Mouse (Mus musculus) urinary bladder, adult 2 months (tissue): ENCODE results near the gene Myoz1. TPM values are rescaled to one million over a fixed set of nuclear protein-coding genes. Genes with fewer than 3 reads are reported as not detected.
"Not testable (repeated sequence)": the region's sequence is repeated elsewhere in the genome, so short reads cannot be mapped to it uniquely, and the experiment has no call there.

ENCODE experiments used
- DNase-seq: peaks from one replicate; pipeline ENCODE4 v3.0.0; 2022; ENCODE audit warnings: low spot score
- polyA plus RNA-seq: library from polyadenylated mRNA; depleted of rRNA; stranded (reverse); fragments of >200 nt; gene quantifications from 2 replicates; pipeline ENCODE4 v1.2.3, GENCODE M21; 2012; rRNA removed

Myoz1 gene
- polyA plus RNA-seq = 0.08 and 0.12 TPM in 2 replicates

DNA sequence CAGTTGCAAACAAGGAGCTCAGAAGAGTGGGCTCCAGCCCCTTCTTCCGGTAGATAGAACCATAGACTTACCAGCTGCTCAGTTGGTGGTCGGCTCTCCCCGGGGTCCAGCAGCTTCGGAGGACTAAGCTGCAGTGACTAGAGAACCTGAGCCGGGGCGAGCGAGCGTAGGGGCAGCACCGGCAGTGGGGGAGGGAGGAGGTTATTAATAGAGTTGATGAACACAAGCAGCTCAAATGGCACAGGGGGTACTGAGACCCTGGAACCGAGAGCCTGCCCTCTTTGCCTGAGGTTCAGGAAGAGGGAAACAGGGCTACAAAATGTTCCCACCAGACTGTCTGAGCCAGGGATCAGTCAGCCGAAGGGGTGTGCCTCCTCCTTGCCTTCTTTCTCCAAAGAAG, at the start of gene Myoz1:
TSS of gene Myoz1 (minus strand) at position 180 of the 400 bp plus-strand sequence.
- DNase-seq = no peak

DNA sequence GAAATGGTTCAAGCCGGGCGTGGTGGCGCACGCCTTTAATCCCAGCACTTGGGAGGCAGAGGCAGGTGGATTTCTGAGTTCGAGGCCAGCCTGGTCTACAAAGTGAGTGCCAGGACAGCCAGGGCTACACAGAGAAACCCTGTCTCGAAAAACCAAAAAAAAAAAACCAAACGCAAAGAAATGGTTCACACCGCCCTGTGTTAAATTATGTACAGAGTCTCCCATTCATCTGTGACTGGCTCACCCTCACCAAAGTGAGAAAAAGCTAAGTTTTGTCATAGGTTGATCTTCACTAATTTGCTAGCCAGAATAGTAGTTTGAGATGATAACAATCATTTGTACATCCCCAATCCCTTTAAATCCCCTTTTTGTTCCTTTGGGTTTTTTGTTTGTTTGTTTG, 47.1 kb upstream of the Myoz1 start:
- DNase-seq = not testable (repeated sequence)

DNA sequence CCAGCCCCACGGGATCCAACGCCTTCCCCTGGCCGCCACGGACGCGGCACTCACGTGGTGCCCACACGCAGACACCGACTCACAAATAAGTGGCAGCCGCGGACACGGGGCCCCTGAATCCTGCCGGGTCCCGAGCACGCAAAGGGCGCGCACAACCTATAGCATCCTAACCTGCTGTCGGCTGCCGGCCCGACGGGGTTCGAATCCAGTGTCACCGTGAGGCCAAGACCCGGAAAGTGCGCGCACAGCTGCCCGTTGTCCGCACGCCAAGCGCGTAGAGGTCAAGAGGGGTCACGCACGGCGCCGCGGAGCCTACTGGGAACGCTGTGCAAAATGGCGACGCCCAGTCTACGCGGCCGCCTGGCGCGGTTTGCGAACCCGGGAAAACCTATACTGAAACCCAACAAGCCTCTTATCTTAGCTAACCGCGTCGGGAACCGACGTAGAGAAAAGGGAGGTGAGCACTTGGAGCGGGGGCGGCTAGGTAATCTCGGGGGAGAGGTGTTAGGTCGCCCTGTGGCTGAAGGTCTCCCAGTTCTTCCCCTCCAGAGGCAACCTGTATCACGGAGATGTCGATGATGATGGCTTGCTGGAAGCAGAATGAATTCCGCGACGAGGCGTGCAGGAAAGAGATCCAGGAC, 46.5 kb upstream of the Myoz1 start, which contains the start of gene Chchd1:
TSS of gene Chchd1 (plus strand) at position 266 of the 641 bp plus-strand sequence.
- DNase-seq = peak; percentile 93

DNA sequence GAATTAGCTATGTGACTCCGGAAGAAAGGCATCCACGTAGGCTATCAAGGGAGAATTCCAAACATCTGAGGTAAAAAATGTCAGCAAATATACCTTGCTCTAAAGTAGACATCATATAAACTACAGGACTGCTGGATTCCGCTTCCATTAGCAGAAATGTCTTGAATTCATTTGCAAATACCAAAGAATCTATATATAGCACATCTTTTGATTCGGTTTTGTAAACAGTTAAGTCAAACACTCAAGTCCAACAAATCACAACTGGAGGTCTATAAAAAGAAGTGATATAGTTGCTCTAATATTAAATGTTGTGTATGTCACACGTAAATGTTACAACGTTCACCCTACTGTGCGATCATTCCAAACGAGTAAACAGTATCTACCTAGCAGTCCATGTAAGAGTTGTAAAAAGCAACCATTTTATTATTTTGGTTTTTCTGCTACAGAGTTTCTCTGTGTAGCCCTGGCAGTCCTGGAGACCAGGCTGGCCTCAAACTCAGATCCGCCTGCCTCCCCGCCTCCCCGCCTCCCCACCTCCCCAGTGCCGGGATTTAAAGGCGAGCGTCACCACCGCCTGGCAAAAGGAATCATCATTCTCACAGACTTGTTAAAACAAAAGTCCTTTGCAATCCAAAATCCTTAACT, 45.9 kb upstream of the Myoz1 start:
- DNase-seq = no peak

DNA sequence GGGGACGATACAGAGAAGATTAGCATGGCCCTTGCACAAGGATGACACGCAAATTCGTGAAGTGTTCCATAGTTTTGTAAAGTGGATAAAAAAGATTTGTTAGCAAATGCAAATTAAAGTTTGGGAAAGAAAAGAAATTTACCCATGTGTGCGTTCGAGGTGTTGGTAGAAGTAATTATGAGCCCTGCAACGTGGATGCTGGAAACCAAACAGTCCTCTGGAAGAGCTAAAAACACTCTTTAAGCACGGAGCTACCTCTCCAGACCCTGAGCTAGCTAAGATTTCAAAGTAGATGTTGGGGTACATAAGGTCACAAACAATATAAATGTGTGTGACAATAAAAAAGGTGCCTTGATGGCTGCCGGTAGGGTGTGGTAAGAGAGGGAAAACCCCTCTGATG, 45.2 kb upstream of the Myoz1 start:
- DNase-seq = no peak

DNA sequence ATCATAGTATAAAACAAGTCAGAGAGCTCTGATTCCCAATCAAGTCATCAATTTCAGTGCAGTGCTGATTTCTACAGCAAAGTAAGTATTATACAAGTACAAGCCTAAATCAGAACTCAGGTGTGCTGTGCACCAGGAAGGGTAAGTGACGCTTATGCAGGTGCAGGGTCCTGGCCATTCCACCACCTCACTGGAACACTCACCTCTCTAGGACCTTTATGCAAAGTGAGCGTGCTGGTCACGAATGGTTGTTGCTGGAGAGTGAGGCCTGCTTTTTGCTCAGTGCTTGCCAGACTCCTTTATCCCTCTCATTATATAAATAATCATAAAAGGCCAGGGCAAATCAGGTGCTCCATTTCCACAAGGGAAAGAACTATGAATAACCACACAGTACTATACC, 44.0 kb upstream of the Myoz1 start:
- DNase-seq = no peak

DNA sequence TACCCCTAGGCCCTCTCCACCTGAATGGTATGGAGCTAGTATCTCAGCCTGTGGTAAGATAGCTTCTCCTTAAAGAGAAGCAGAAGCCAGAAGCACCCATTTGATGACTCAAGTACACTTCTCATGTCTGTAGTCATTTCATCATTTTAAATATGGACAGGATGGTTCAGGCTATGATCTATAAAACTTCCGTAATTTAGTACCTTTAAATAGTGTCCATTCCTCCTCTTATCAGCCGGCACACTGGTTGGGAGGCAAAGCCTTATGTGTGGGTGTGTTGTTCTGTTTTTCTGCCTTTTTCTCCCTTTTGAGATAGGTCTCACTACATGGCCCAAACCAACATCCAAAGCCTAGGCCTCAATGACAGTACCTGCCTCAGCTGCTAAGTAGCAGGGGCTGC, 42.2 kb upstream of the Myoz1 start:
- no peak for DNase-seq

DNA sequence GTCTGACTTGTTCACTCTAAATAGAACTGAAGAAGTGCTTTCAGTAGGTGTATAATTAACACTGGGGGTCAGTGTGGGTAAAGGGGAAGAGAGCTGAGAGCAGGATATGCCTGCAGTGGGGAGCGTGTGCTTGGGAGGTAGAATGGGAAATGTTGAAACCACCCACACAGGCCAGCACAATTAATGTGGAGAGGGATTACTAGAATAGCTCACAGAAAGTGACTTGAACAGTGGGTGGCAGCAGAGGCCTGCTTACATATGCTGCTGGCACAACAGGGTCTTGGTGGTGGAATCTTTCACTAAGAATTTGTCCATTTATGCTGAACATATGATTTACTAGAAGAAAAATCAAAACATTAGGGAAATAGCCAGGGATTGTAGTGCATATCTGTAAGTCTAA, 40.6 kb upstream of the Myoz1 start:
- DNase-seq = no peak

DNA sequence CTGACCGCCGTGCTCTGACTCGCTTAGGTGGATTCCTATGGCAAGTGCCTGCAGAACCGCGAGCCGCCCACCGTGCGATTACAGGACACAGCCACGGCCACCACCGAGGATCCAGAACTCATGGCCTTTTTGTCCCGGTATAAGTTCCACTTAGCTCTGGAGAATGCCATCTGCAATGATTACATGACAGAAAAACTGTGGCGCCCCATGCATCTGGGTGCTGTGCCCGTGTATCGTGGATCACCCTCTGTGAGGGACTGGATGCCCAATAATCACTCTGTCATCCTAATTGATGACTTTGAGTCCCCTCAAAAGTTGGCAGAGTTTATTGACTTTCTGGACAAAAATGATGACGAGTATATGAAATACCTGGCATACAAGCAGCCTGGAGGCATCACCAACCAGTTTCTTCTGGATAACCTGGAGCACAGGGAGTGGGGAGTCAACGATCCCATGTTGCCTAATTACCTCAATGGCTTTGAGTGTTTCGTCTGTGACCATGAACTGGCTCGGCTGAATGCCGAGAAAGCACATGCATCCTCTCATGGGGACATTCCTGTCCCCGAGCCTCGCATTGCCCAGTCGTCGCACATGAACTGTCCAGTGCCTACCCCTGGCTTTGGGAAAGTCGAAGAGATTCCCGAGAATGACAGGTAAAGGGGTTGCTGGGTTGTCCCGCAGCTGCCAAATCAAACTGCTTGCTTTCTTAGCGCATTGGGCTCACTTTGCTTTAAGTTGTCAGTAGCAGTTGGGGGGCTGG, 39.6 kb upstream of the Myoz1 start:
- DNase-seq = no peak

DNA sequence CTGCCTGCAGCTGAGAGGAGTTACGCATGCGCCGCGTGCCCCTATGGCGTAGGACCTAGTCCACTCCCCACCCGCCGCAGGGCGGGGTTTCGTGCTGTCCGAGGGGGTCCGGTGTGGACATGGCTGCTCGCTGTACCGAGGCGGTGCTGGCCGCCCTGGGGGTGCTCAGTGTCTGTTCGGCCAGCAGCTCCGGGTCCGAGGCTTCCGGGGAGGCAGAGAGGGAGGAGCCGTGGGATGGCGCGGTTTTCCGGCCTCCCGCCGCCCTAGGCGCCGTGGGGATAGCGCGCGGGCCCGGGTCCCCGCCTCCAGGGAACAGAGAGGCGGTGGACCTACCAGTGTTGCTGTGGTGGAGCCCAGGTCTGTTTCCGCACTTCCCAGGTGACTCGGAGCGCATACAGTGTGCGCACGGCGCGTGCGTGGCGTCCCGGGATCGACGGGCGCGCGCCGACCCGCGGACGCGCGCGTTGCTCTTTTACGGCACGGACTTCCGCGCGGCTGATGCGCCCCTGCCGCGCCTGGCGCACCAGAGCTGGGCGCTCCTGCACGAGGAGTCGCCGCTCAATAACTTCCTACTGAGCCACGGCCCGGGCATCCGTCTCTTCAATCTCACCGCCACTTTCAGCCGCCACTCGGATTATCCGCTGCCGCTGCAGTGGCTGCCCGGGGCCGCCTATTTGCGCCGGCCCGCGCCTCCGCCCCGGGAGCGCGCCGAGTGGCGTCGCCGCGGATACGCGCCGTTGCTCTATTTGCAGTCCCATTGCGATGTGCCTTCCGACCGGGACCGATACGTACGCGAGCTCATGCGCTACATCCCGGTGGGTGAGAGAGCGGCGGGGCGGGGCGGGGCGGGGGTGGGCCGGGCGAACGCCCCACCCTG, 38.8 kb upstream of the Myoz1 start, which contains the start of gene Fut11:
TSS of gene Fut11 (plus strand) at position 85 of the 877 bp plus-strand sequence.
- peak; percentile 74 for DNase-seq

DNA sequence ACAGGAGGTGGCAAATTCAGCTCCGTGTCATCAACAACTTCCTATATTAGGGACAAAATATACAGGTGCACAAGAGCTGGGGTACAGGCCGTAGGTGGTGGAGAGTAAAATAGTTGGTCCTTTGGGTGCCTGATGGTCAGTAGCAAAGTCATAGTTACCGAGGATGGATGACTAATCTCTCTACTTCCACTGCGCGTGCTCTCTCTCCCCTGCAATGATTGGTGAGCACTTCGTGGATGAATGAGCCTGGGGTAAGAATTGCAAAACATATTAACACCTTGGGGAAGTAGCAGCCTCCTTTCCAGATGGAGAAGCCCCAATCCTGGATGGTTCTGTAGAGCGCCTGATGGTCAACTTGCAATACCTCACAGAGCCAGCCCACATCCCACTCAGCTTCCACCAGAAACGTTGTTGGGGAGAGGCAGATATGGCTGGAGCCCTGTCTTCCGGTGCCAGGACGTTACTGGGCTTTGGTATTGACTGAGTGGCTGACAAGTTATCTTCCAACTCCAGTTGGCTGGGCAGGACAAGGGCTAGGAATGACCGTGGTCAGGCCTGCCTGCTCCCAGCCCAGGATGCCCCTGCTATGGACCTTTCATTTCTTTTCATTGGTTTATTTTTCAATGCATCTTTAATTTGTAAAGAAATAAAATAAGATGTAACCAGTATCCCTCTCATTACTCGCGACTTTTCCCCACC, 38.0 kb upstream of the Myoz1 start:
- no peak for DNase-seq

DNA sequence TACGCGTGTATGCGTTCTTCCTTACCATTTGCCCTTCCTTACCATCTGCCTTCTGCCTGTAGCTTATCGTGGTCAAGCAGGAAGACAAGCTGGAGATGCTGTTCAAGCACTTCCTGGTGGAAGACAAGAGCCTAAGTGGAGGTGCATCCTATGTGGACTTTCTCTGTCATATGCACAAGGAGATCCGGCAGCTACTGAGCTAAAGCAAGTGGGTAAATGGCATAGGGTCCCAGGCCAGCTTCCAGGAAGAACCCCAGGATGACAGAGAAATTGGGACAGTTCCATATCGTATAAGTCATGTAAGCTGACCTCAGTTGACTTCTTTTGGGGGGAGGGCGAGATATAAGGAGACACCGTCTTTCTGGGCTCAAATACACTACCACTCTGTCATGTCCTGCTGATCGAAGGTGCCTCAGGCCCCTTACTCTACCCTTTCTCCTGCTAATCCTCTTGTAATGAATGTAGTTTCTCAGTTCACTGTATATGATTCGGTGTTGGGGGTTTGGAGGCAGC, 37.3 kb upstream of the Myoz1 start:
- no peak for DNase-seq

DNA sequence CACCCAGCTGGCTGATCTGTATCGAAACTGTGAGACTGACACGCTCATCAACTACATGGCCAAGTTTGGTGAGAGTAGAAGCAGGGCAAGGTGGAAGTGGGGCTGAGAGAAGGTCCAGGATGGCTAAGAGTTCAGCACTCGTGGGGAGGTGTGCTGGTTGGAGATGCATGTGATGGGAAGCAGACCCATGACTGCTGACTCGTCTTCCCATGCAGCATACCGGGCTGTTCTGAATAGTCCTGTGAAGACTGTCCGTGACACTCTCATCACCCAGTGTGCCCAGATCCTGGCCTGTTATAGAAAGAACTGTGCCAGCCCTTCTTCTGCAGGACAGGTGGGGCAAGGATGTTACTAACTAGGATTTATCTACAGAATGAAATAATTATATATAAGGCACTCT, 35.4 kb upstream of the Myoz1 start:
- DNase-seq = no peak

DNA sequence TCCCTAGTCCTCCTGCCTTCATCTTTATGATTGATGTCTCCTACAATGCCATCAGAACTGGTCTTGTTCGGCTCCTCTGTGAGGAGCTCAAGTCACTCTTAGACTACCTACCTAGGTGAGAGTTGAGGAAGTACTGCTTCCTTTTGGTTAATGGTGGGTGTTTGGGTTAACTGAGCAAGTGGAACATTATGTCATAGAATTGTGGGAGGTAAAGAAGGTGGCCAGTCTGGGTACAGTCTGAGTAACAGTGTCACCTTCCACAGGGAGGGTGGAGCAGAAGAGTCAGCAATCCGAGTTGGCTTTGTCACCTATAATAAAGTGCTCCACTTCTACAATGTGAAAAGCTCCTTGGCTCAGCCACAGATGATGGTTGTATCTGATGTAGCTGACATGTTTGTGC, 32.7 kb upstream of the Myoz1 start:
- DNase-seq = no peak

DNA sequence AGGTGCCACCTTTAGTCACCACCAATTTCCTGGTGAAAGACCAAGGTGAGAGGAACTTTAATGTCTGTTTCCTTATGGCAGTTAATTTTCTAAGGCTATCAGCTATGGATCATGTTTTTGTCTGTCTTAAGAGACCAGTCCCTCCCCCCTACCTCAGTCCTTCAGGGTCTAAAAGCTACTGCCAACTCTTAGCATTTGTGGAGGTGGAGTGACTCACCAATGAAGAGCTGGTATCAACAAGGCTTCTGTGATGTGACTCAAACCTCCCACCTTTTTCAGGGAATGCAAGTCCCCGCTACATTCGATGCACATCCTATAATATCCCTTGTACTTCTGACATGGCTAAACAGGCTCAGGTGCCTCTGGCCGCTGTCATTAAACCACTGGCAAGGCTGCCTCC, 30.2 kb upstream of the Myoz1 start:
- no peak for DNase-seq

DNA sequence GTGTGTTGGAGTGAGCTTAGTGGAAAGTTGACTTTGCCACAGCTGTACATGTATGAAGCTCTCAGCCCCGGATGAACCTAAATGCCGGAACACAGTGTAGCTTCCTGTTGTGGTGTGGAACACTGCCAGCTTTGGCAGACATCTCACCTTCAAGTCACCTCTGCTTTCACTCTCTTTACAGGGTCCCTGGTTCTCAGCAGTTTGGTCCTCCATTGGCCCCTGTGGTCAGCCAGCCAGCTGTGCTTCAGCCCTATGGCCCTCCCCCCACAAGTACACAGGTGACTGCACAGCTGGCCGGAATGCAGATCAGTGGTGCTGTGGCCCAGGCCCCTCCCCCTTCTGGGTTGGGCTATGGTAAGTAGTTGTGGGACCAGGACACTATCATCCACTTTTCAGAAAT, 26.2 kb upstream of the Myoz1 start:
- DNase-seq = no peak

DNA sequence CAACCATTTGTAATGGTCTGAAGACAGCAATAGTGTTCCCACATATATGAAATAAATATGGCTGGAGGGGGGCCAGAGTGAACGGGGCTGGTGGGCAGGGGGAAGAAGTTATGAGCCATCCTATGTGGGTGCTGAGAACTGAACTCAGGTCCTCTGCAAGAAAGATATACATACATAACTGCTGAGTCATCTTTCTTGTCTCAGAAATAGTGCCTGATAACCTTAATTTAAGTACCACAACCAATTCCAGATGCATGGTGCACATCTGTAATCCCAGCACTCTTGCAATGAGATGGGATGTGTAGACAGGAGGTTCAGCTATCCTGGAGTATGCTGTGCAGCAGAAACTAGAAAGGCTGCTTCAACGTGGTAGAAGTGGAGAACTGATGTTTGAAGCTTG, 25.4 kb upstream of the Myoz1 start:
- no peak for DNase-seq

DNA sequence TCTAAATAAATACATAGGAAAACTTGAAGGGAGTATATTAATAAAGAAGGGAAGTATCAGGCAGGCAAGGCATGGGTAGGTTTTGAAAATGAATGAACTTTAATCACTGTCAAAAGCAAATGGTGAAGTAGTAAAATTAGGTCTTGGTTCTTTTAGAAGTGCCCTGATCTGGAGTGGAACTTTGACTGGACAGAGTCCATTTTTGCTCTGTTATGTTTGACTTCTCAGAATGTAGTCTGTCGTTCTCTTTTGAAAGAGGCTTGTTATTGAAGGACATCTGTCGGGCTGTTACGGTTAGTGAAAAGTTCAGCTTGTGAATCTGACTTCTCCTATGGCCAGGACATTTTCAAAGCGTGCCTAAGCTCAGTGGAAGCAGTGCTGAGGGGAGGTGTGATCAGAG, 21.6 kb upstream of the Myoz1 start:
- no peak for DNase-seq

DNA sequence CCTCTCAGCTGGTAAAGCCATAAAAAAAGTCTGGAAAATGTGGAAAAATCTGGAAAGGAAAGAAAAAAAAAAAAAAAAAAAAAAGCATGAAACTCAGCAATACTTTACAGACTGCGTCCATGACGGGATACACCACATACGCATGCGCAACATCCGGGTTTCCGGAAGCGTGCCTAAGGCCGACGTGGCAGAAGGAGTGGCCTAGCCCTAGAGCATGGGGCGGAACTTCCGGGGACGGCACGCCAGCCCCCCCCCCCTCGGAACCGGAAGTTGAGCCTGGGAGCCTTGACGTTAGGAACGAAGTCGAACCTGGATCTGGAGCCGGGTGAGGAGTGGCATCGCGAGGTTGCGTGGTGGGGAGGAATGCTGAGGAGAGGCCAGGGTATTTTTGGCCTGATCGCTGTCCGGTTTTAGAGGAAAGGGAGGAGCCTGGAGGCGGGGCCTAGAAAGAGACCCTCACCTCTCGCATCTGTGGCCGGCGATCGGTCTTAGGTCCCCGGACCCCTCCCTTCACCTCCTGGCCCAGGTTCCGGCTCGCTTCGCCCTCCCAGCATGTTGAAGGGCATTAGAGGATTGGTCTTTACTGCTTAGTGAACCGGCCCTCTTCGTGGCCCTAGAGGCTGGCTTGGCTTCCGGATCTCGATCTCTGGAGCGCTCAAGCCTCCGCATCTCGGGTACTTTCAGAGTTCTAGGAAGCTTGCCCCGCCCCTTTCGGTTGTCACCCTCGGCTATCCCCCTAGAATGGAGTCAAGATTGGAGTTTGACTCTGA, 17.9 kb upstream of the Myoz1 start, which contains the start of gene Sec24c:
TSS of gene Sec24c (plus strand) at position 245 of the 770 bp plus-strand sequence.
- DNase-seq = peak; percentile 96

DNA sequence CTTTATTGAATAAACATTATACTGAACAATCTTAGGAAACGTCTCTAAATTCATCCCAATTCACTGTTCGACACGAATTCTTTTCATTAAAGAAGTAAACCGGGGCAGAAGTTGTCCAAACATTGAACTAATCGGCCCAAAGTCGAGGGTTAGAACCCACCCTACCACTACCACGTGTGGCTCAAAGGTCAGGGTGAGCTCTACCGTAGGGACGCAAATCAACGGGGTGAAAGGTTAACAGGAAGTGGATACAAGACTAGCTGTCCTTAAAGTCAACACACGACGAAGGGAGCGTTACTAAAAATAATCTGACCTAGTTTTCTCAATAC, 17.4 kb upstream of the Myoz1 start:
- no peak for DNase-seq
